Mouse (Mus musculus): ENCODE data around the gene Srrm4. TPM values are rescaled to one million over a fixed set of nuclear protein-coding genes. Genes with fewer than 3 reads are reported as not detected.
A peak's percentile ranks its signal among the peaks of the same experiment; 100 is the strongest.

Gene Srrm4
- total and polyA plus RNA-seq, 2 experiments from 2014 or later, result 8.0 to 15.4 TPM

GRCm38 (mm10) chr5:116389856-116390542, 201.6 kb downstream of the Srrm4 start:
- 24% methylated on average over 15 of the region's 15 CpGs for WGBS
- H3K36me3 ChIP-seq (ENCODE audit: insufficient read depth, low read length), result no peaks in the 10 kb centered on the region
- H3K27ac ChIP-seq (ENCODE audit: low read depth, low read length), result peak overlapping the region; percentile 39; the same call in 1 of the 2 replicates
- no peak for TF ChIP-seq CTCF (IDR thresholded peaks at IDR 0.05)
- H3K27me3 ChIP-seq (ENCODE audit: insufficient read depth, low read length), result no peaks in the 10 kb centered on the region
- peak overlapping the region; percentile 22; the same call in 1 of the 2 replicates for H3K4me2 ChIP-seq (ENCODE audit: low read depth, low read length, poor library complexity, severe bottlenecking)
- no peaks in the 10 kb centered on the region for H3K9me3 ChIP-seq (ENCODE audit: low read length)
- no peak overlapping the region for H3K4me3 ChIP-seq (ENCODE audit: low read depth, low read length)
- ATAC-seq (ENCODE audit: low FRiP score) (peak; percentile 77), DNase-seq (ENCODE audit: low spot score) (peak; percentile 82)
- peaks cover 11% of the 10 kb centered on the region; the same call in 1 of the 2 replicates for H3K4me1 ChIP-seq (ENCODE audit: insufficient read depth, low read length)
- no peak overlapping the region for H3K9ac ChIP-seq (replicated peaks; ENCODE audit: low read length, poor library complexity, severe bottlenecking)

GRCm38 (mm10) chr5:116389321-116389720, 202.3 kb downstream of the Srrm4 start:
- Histone ChIP-seq H3K27me3 (ENCODE audit: insufficient read depth, low read length) (no peaks in the 10 kb centered on the region), H3K9ac (replicated peaks; ENCODE audit: low read length, poor library complexity, severe bottlenecking) (no peak overlapping the region), H3K4me1 (ENCODE audit: insufficient read depth, low read length) (peaks cover 11% of the 10 kb centered on the region; the same call in 1 of the 2 replicates), H3K9me3 (ENCODE audit: low read length) (no peaks in the 10 kb centered on the region), H3K4me2 (ENCODE audit: low read depth, low read length, poor library complexity, severe bottlenecking) (0 out of 2 replicates have a peak overlapping the region, but pooled peaks have one; percentile 22), H3K36me3 (ENCODE audit: insufficient read depth, low read length) (no peaks in the 10 kb centered on the region), H3K4me3 (ENCODE audit: low read depth, low read length) (no peak overlapping the region), H3K27ac (ENCODE audit: low read depth, low read length) (peak overlapping the region; percentile 39; the same call in 1 of the 2 replicates)
- ATAC-seq (ENCODE audit: low FRiP score) (no peak), DNase-seq (ENCODE audit: low spot score) (no peak)
- 42% methylated on average over 4 of the region's 4 CpGs for WGBS
- TF ChIP-seq CTCF (IDR thresholded peaks at IDR 0.05), result no peak

Other genes with a start within 250 kb of the Srrm4 start
- 19.4 and 19.8 TPM in 2 replicates for gene Hspb8, start 169.0 kb downstream of the Srrm4 start, total RNA-seq (2014; rRNA removed)
- gene Hspb8, start 169.0 kb downstream of the Srrm4 start, polyA plus RNA-seq (2015; fragmentation: Nextera tagmentation; extraction: Ambion mirVana), result 7.5 and 8.0 TPM in 2 replicates

Data from midbrain, postnatal 0 days (tissue).